Mouse (Mus musculus) subcutaneous adipose tissue, adult 2 months (tissue): ENCODE results near the gene 6030498E09Rik. TPM values are rescaled to one million over a fixed set of nuclear protein-coding genes. Genes with fewer than 3 reads are reported as not detected.

Source experiments
- polyA plus RNA-seq: library from polyadenylated mRNA; depleted of rRNA; stranded (reverse); fragments of >200 nt; gene quantifications from 2 replicates; pipeline ENCODE4 v1.2.3, GENCODE M21; 2012; ENCODE audit warnings: low replicate concordance; rRNA removed

Gene 6030498E09Rik
- not detected in 2 replicates for polyA plus RNA-seq

DNA sequence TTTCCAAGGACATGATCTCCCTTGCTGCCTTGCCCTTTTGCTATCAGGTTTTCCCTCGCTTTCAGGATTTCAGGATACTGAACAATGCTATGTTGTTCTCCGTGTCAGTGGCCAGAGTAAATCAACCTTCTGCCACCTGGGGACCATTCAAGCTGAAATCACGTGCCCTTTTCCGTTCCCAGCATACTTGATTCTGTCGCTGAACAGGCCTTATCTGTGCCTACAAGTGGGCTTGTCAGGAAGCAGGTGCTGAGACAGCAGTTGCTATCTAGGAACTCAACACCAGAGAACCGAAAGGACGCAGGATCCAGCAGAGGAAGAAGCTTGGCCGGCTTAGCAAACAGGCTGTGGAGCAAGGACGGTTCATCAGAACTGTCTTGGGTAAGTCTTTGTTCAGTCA, at the start of gene 6030498E09Rik:
Gene 6030498E09Rik (plus strand): TSS at position 194 of the 400 bp plus-strand sequence.

Other genes starting within 250 kb of the 6030498E09Rik start
- 5.8 and 7.2 TPM in 2 replicates for gene Cul4b, start 196.5 kb upstream of the 6030498E09Rik start, polyA plus RNA-seq
- 15.2 and 18.9 TPM in 2 replicates for gene Mcts1, start 172.1 kb upstream of the 6030498E09Rik start, polyA plus RNA-seq
- 10.3 and 11.8 TPM in 2 replicates for gene C1galt1c1, start 137.6 kb upstream of the 6030498E09Rik start, polyA plus RNA-seq